Mouse (Mus musculus) c-Kit-negative CD71-positive TER-119-positive erythroid progenitor cells, embryonic 14.5 days (primary cell): ENCODE results near the gene Lum.

Experiments used
- DNase-seq: peaks from one replicate; pipeline ENCODE4 v3.0.0-alpha.2; 2013; ENCODE audit warnings: low read depth, low spot score

The Lum gene

GRCm38 (mm10) chr10:97564957-97565856, at the start of gene Lum:
Gene Lum (plus strand): TSS chr10:97565128.
- DNase-seq: no peak

GRCm38 (mm10) chr10:97523366-97523765, 41.6 kb upstream of the Lum start:
- no peak for DNase-seq

DNA sequence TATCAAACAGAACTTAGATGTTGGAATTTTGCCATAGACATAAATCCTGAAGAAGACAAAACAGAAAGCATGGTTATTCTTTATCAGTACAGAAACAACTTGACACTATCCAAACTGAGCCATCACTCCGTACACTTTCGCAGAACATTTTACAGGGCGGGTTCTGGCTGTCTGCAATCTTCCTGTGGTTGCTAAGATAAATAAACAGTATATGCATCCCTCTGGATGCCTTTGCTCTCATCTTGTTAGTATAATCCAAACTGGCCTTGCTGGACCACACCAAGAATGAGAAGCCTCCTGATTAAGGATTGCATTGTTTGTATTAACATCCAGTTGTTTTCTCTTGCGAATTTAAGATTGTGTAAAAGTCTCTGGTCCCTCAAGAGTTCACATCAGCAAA, 29.2 kb upstream of the Lum start:
- DNase-seq: no peak

DNA sequence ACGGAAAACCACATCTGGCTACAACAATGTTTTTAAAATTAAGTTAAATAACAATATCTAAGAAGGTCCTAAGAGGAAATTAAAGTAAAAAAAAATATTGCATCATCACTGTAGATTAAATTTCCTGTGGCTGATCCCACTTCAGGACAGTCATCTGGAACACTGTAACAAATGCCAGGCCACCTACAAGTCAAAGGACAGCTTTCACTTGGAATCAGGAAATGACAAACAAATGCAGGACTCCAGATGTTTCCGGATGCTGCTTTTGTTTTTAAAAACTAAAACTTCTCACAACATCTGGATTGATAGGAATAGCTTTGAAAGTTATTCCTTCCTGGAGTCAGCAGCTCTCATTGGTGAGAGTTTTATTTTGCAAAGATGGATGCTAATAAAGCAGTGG, 28.0 kb upstream of the Lum start:
- DNase-seq: no peak

DNA sequence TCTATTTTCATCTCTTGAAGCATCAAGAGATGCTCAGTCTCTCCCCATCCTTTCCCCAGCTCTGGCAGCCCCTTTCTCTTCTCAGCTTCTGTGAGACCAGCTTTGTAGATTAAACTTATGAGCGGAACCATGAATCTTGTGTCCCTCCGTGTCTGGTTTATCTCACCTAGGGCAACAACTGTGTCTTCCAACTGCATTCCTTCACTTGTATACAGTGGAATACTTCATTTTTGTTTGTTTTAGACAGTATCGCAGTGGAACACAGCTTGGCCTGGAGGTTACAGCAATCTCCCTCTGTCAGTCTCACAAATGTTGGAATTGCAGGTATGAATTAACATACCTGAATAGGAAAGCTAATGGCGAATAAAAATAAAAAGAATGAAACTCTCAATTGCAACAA, 26.7 kb upstream of the Lum start:
- no peak for DNase-seq

GRCm38 (mm10) chr10:97547740-97548139, 17.2 kb upstream of the Lum start:
- DNase-seq: no peak

DNA sequence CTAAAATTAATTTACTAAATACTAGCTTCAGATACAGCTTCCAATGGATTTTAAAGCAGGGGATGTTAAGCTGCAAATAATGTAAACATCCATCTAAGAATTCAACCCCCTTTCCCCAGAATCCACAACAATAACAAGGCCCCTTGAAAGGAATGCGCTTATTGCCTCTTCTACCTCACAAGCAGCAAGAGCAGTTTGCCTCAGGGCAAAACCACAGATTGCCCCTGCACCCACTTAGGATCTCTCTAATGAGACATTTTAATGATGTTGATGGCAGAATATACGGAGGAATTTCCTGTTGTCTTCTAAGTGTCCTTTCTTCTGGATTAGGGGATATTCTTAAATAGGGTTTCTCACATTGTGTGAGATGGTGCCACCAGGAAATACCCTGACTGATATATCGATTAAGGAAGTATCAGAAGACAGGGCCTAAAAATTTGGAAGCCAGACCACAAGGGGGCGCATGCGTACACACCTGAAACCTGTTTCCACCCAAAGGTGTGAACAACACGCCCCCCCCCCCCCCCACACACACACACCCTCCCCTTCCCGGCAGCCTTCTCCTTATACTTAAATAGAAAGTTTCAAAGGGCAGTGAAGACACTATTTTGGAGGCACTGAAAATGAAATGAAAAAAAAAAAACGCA, 2.7 kb downstream of the Lum start:
- no peak for DNase-seq

DNA sequence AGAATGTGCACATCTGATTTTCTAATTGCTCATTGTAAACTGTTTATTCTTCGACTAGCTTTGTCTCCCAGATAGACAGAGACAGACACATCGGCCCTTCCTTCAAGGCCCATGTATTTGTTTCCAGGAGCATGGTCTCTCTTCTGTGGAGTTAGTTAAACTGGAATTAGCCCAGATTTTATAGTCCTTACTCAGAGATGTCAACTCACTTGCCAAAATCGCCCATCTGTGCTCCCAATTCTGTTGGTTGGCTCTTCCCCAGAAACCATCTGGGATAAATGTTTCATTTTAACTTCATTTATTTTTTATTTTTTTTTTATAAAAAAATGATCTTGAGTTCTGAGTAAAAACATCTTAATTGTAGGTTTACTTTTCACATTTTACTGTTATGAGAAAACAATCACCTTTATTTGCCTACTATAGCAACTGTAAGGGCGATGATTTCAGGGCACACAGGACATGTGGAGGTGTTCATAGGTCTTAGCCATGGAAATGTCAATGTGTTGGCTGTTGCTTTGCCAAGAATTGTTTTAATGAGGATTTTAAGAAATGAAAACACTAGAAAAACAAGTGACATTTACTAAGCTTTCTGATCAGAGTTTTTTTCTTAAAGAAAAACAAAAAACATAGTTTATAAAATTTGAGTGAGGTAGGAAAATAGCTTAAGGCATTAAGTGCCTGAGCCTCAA, 17.8 kb downstream of the Lum start:
- DNase-seq: no peak

DNA sequence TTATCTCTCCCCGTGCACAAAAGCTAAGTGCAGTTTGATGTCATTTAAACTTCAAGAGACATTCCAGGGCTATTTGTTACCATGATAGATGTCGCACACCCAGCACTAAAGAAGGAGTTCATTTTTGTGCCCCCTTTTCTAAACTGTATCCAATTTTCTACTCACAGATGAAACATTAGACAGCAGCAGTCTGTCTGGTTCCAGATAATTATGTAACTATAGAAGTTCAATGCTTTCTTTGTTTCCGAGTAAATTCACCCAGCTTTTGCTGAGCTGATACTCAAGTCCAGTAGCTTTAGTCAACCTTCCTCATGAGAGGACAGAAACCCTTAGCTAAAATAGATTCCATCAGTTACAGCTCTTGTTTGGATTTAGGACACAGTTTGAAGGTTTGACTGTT, 19.2 kb downstream of the Lum start:
- DNase-seq: no peak

GRCm38 (mm10) chr10:97587159-97587558, 22.2 kb downstream of the Lum start:
- no peak for DNase-seq

DNA sequence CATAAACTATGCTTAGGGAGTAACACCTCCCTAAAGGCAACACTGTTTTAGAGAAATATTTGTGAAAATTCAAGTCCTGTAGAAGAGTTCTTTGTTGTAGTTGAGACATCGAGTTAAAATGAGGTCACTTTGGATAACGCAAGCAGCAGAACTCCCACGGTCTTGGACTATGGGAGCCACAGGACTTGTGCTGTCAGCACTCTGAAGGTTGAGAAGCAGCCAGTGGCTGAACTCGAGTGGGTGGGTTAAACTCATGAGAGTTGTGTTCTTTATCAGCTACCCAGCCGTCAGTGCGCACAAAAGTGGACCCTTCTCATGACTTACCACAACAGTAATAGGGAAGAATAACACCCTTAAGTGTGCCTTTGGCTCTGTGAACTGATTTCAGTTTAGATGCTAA, 24.6 kb downstream of the Lum start:
- DNase-seq: no peak

DNA sequence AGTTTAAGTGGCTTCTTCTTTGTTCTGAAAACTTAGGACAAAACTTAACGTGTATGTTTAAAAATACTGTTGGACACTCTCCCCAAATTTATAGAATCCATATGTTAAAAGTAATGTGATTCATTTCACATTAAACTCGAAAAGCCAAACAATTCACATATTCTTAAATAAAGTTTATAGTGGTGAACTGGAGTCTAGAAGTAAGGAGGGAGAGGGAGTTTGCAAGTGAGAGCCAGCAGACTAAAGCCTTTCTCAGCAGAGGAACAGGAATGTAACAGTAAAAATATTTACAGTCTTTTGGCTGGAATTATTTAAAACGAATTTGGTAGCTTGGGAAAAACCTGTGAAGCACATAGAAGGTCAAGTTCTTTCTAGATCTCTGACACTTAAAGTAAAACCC, 26.1 kb downstream of the Lum start:
- no peak for DNase-seq

DNA sequence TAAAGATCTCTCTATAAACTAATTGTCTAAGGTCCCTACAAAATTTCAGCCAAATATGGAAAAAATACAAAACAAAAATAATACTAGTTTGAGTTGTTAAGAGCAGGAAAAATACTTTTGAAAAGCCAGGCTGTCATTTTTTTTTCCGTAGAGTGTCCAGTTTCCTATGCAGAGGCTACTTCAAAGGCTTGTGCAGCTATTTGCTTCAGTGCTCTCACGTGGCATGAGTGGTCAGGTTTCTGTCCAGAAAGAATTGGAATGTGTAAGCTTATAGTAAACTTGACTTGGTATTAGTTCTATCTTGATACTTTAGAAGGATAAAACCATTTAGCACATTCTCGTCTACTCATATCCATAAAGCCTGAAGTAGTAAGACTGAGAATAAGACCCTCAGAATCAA, 26.8 kb downstream of the Lum start:
- no peak for DNase-seq

GRCm38 (mm10) chr10:97595680-97596079, 30.8 kb downstream of the Lum start:
- no peak for DNase-seq

GRCm38 (mm10) chr10:97601744-97602143, 36.8 kb downstream of the Lum start:
- DNase-seq: no peak

DNA sequence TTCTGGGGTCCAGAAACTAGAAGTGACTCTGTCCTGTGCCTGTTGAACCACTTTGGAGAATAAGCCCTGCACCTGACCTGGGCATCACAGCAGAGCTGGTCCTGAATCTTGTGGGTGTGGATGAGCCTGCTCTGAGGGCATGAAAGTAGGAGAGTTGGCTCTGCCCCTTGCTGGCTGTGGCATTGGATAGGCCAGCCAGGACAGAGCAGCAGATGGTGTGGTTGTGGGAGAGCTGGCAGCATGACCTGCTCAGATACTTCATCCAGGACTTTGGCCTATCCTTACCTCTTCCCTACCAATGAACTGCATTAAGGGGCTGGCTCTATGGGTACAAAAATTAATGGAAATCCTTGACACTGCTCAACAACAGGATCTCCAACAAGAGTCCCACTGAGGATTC, 38.3 kb downstream of the Lum start:
- DNase-seq: no peak

DNA sequence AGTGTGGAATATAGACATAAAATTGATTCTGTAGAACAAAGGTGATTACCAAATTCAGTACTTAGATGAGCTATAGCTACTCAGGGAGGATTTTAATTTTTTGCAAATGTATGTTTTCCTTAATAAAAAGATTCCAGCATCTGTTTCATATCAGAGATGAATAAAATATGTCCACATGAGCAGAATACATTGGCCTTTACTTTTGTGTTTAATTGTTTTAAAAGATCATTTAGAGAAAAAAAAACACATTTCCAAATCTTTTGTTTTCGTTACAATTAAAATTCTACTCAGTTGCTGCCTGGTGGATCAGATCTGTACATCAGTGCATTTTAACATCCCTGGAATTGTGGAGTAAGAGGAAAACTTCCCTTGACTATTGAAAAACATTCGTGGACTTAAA, 41.7 kb downstream of the Lum start, which contains the start of gene Kera:
Gene Kera (plus strand): TSS at position 301 of the 400 bp plus-strand sequence.
- no peak for DNase-seq
